Mouse (Mus musculus) midbrain, embryonic 13.5 days (tissue): ENCODE results near the gene Olfr710. TPM values are rescaled to one million over a fixed set of nuclear protein-coding genes. Genes with fewer than 3 reads are reported as not detected.
"Not testable (repeated sequence)": the region's sequence is repeated elsewhere in the genome, so short reads cannot be mapped to it uniquely, and the experiment has no call there.

Experiments used
- ATAC-seq: fragments of 200-750 bp; cut with Nextera tagmentation; 2 replicates; pipeline ENCODE4 v1.8.0; 2017; ENCODE audit warnings: mild to moderate bottlenecking, moderate TSS enrichment, moderate library complexity
- H3K27ac ChIP-seq: fragments of 300-500 bp; sonication (generic); 2 replicates; pipeline ENCODE4 v1.5.1; 2015; ENCODE audit warnings: inconsistent platforms, mild to moderate bottlenecking, moderate library complexity
- H3K27me3 ChIP-seq: fragments of 300-500 bp; sonication (generic); 2 replicates; pipeline ENCODE4 v1.6.1; 2015; ENCODE audit warnings: mild to moderate bottlenecking, inconsistent platforms
- H3K36me3 ChIP-seq: fragments of 300-500 bp; sonication (generic); 2 replicates; pipeline ENCODE4 v1.6.1; 2015; ENCODE audit warnings: mild to moderate bottlenecking, inconsistent platforms
- H3K4me1 ChIP-seq: fragments of 300-500 bp; sonication (generic); replicated peaks from 2 replicates; pipeline ENCODE4 v1.6.1; 2015; ENCODE audit warnings: inconsistent platforms
- H3K4me2 ChIP-seq: fragments of 300-500 bp; sonication (generic); replicated peaks from 2 replicates; pipeline ENCODE4 v1.6.1; 2015; ENCODE audit warnings: moderate library complexity, mild to moderate bottlenecking, inconsistent platforms
- H3K4me3 ChIP-seq: fragments of 300-500 bp; sonication (generic); replicated peaks from 2 replicates; pipeline ENCODE4 v1.5.1; 2015; ENCODE audit warnings: mild to moderate bottlenecking, inconsistent platforms
- H3K9ac ChIP-seq: fragments of 300-500 bp; sonication (generic); replicated peaks from 2 replicates; pipeline ENCODE4 v1.6.1; 2015; ENCODE audit warnings: mild to moderate bottlenecking, inconsistent platforms
- H3K9me3 ChIP-seq: fragments of 300-500 bp; sonication (generic); 2 replicates; pipeline ENCODE4 v1.6.1; 2016; ENCODE audit warnings: mild to moderate bottlenecking, inconsistent platforms
- WGBS: fragments of 180-500 bp; shearing (Covaris S2); methylation state at CpG from one replicate; pipeline ENCODE4 v1.1.7; 2015; 5-methylcytosine and 5-hydroxymethylcytosine counted together
- polyA plus RNA-seq: library from polyadenylated mRNA; unstranded; fragments of >200 nt; fragmentation: Nextera tagmentation; extraction: Ambion mirVana; gene quantifications from 2 replicates; pipeline ENCODE4 v1.2.1, GENCODE M21; 2015

Gene Olfr710
- not detected in 2 replicates for polyA plus RNA-seq

- Histone ChIP-seq H3K9ac (no peak within 1 kb of the TSS), H3K27me3 (no peaks in the 10 kb centered on the region), H3K9me3 (no peaks in the 10 kb centered on the region), H3K4me1 (no peaks in the 10 kb centered on the region), H3K4me2 (no peak within 1 kb of the TSS), H3K36me3 (no peaks in the 10 kb centered on the region), H3K27ac (no peak within 1 kb of the TSS), H3K4me3 (no peak within 1 kb of the TSS)
- 74% methylated on average over 3 of the region's 3 CpGs for WGBS
- ATAC-seq: no peak
These were observed at the start of gene Olfr710 for GRCm38 (mm10) chr7:106948212-106948611. Gene Olfr710 (minus strand): TSS chr7:106948312.

- ATAC-seq: no peak
These were observed 37.1 kb upstream of the Olfr710 start for GRCm38 (mm10) chr7:106985236-106985635.

GRCm38 (mm10) chr7:106975353-106975752 lies 27.2 kb upstream of the Olfr710 start, which contains the start of gene Olfr711:
Gene Olfr711 (minus strand): TSS chr7:106975453.
- no peaks in the 10 kb centered on the region for H3K36me3 ChIP-seq
- no peaks in the 10 kb centered on the region for H3K4me1 ChIP-seq
- H3K9me3 ChIP-seq: no peaks in the 10 kb centered on the region
- 63% methylated on average over 1 of the region's 1 CpGs for WGBS
- no peak within 1 kb of the TSS for H3K4me3 ChIP-seq
- H3K4me2 ChIP-seq: no peak within 1 kb of the TSS
- no peak within 1 kb of the TSS for H3K27ac ChIP-seq
- no peak for ATAC-seq
- no peaks in the 10 kb centered on the region for H3K27me3 ChIP-seq
- no peak within 1 kb of the TSS for H3K9ac ChIP-seq

More at GRCm38 (mm10) chr7:106985236-106985635, 37.1 kb upstream of the Olfr710 start:
- Histone ChIP-seq H3K4me2 (no peak overlapping the region), H3K4me1 (no peaks in the 10 kb centered on the region), H3K9me3 (no peaks in the 10 kb centered on the region), H3K27ac (no peak overlapping the region), H3K36me3 (no peaks in the 10 kb centered on the region), H3K27me3 (no peaks in the 10 kb centered on the region), H3K4me3 (no peak overlapping the region), H3K9ac (no peak overlapping the region)
- 92% methylated on average over 3 of the region's 3 CpGs for WGBS

GRCm38 (mm10) chr7:106967503-106967902 lies 19.4 kb upstream of the Olfr710 start:
- not testable (repeated sequence) for H3K4me2 ChIP-seq, H3K27ac ChIP-seq, H3K36me3 ChIP-seq, H3K4me1 ChIP-seq, ATAC-seq, H3K9me3 ChIP-seq, H3K4me3 ChIP-seq, H3K9ac ChIP-seq, H3K27me3 ChIP-seq

GRCm38 (mm10) chr7:106963837-106964236 lies 15.7 kb upstream of the Olfr710 start, which contains the start of gene Olfr6:
Gene Olfr6 (minus strand): TSS chr7:106963937.
- no peak for ATAC-seq
- 88% methylated on average over 1 of the region's 1 CpGs for WGBS
- no peak within 1 kb of the TSS for H3K27ac ChIP-seq

GRCm38 (mm10) chr7:106932119-106932518 lies 16.0 kb downstream of the Olfr710 start, which contains the start of gene Olfr709-ps1:
Gene Olfr709-ps1 (minus strand): TSS chr7:106932219.
- Histone ChIP-seq H3K36me3 (no peaks in the 10 kb centered on the region), H3K4me2 (no peak within 1 kb of the TSS), H3K27ac (no peak within 1 kb of the TSS), H3K4me3 (no peak within 1 kb of the TSS), H3K27me3 (no peaks in the 10 kb centered on the region), H3K9me3 (no peaks in the 10 kb centered on the region), H3K4me1 (no peaks in the 10 kb centered on the region), H3K9ac (no peak within 1 kb of the TSS)
- ATAC-seq: no peak

More at GRCm38 (mm10) chr7:106963837-106964236, 15.7 kb upstream of the Olfr710 start, which contains the start of gene Olfr6:
- Histone ChIP-seq H3K4me3 (no peak within 1 kb of the TSS), H3K9me3 (no peaks in the 10 kb centered on the region), H3K4me1 (no peaks in the 10 kb centered on the region), H3K4me2 (no peak within 1 kb of the TSS), H3K36me3 (no peaks in the 10 kb centered on the region), H3K27me3 (no peaks in the 10 kb centered on the region), H3K9ac (no peak within 1 kb of the TSS)

- H3K4me1 ChIP-seq, H3K9me3 ChIP-seq, H3K9ac ChIP-seq, ATAC-seq, H3K4me3 ChIP-seq, H3K36me3 ChIP-seq, H3K27ac ChIP-seq, H3K4me2 ChIP-seq, H3K27me3 ChIP-seq: not testable (repeated sequence)
- WGBS: 82% methylated on average over 7 of the region's 7 CpGs
These were observed 27.2 kb downstream of the Olfr710 start for GRCm38 (mm10) chr7:106920961-106921360.

- Histone ChIP-seq H3K9ac (no peak within 1 kb of the TSS), H3K4me2 (no peak within 1 kb of the TSS), H3K27ac (no peak within 1 kb of the TSS), H3K27me3 (no peaks in the 10 kb centered on the region), H3K36me3 (no peaks in the 10 kb centered on the region), H3K4me1 (no peaks in the 10 kb centered on the region), H3K4me3 (no peak within 1 kb of the TSS), H3K9me3 (no peaks in the 10 kb centered on the region)
- no peak for ATAC-seq
- WGBS: 78% methylated on average over 2 of the region's 2 CpGs
These were observed 40.4 kb downstream of the Olfr710 start, which contains the start of gene Olfr1532-ps1 for GRCm38 (mm10) chr7:106907676-106908075. Gene Olfr1532-ps1 (plus strand): TSS chr7:106908001.

- H3K36me3 ChIP-seq, H3K9me3 ChIP-seq, ATAC-seq, H3K9ac ChIP-seq, H3K4me3 ChIP-seq, H3K27me3 ChIP-seq, H3K4me1 ChIP-seq, H3K4me2 ChIP-seq, H3K27ac ChIP-seq: not testable (repeated sequence)
- WGBS: 91% methylated on average over 3 of the region's 3 CpGs
These were observed 47.0 kb downstream of the Olfr710 start, which contains the start of gene Olfr707 for GRCm38 (mm10) chr7:106901141-106901540. Gene Olfr707 (minus strand): TSS chr7:106901241.

Other genes with a start within 250 kb of the Olfr710 start
- not detected in 2 replicates for gene Olfr695, start 231.9 kb downstream of the Olfr710 start, polyA plus RNA-seq
- not detected in 2 replicates for gene Olfr697, start 205.9 kb downstream of the Olfr710 start, polyA plus RNA-seq
- not detected in 2 replicates for gene Olfr698, start 192.9 kb downstream of the Olfr710 start, polyA plus RNA-seq
- gene Olfr699, start 155.1 kb downstream of the Olfr710 start, polyA plus RNA-seq: not detected in 2 replicates
- gene Olfr700, start 139.5 kb downstream of the Olfr710 start, polyA plus RNA-seq: not detected in 2 replicates
- gene Olfr701, start 134.2 kb downstream of the Olfr710 start, polyA plus RNA-seq: not detected in 2 replicates
- not detected in 2 replicates for gene Olfr702, start 114.4 kb downstream of the Olfr710 start, polyA plus RNA-seq
- not detected in 2 replicates for gene Olfr703, start 105.0 kb downstream of the Olfr710 start, polyA plus RNA-seq
- not detected in 2 replicates for gene Olfr704, start 85.1 kb downstream of the Olfr710 start, polyA plus RNA-seq
- not detected in 2 replicates for gene Olfr705, start 71.4 kb downstream of the Olfr710 start, polyA plus RNA-seq
- gene Olfr706, start 60.1 kb downstream of the Olfr710 start, polyA plus RNA-seq: not detected in 2 replicates
- not detected in 2 replicates for gene Olfr707, start 47.1 kb downstream of the Olfr710 start, polyA plus RNA-seq
- not detected in 2 replicates for gene Olfr1532-ps1, start 40.3 kb downstream of the Olfr710 start, polyA plus RNA-seq
- gene Olfr709-ps1, start 16.1 kb downstream of the Olfr710 start, polyA plus RNA-seq: not detected in 2 replicates
- not detected in 2 replicates for gene Olfr6, start 15.6 kb upstream of the Olfr710 start, polyA plus RNA-seq
- not detected in 2 replicates for gene Olfr711, start 27.1 kb upstream of the Olfr710 start, polyA plus RNA-seq
- gene Olfr2, start 57.8 kb upstream of the Olfr710 start, polyA plus RNA-seq: not detected in 2 replicates
- gene Olfr713, start 82.9 kb upstream of the Olfr710 start, polyA plus RNA-seq: not detected in 2 replicates
- not detected in 2 replicates for gene Olfr714, start 122.7 kb upstream of the Olfr710 start, polyA plus RNA-seq
- not detected in 2 replicates for gene Olfr17, start 144.9 kb upstream of the Olfr710 start, polyA plus RNA-seq
- gene Olfr715b, start 162.1 kb upstream of the Olfr710 start, polyA plus RNA-seq: not detected in 2 replicates
- not detected in 2 replicates for gene Olfr715, start 182.8 kb upstream of the Olfr710 start, polyA plus RNA-seq
- not detected in 2 replicates for gene Olfr716, start 190.0 kb upstream of the Olfr710 start, polyA plus RNA-seq
- gene Nlrp14, start 218.7 kb upstream of the Olfr710 start, polyA plus RNA-seq: not detected in 2 replicates